Mouse (Mus musculus) brain, embryonic 14.5 days (tissue): ENCODE data around the gene Mrpl11.

Experiments used
- CTCF ChIP-seq: fragments of 200-500 bp; IDR thresholded peaks from 2 replicates; pipeline ENCODE4 v1.5.1; 2012; ENCODE audit warnings: inconsistent platforms, mild to moderate bottlenecking, moderate library complexity, borderline replicate concordance; ENCODE audit not compliant: insufficient read depth, insufficient read length; ENCODE audit errors: extremely low read depth
- POLR2A ChIP-seq: fragments of 200-500 bp; IDR thresholded peaks from 2 replicates; pipeline ENCODE4 v1.6.1; 2012; ENCODE audit warnings: mild to moderate bottlenecking, inconsistent platforms, borderline replicate concordance; ENCODE audit not compliant: poor library complexity, insufficient read depth, insufficient read length, severe bottlenecking; ENCODE audit errors: extremely low read depth

- TF ChIP-seq CTCF (no peak), POLR2A (no peak)
These were observed 16.4 kb upstream of the Mrpl11 start for GRCm38 (mm10) chr19:4945540-4945939.
